Mouse (Mus musculus): ENCODE data around the gene D630003M21Rik.

DNA sequence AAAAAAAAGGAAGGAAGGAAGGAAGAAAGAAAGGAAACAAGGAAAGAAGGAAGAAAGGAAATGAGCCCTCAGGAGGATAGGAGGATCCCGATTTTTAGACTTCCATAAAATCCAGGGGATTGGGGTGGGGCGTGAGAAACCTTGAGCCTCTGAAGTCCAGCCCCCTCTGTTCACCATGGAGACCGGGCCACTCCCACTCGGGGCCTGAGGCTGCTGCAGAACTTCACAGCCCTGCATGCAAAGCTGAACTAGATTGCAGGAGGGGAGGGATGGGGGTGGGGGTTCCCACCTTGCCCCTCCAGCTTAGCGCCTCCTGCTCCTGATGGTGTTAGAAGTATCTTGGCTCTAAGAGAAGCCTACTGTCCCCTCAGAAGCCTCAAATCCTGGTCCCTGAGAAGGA is 27.9 kb upstream of the D630003M21Rik start:
- TF ChIP-seq POLR2A (IDR thresholded peaks at IDR 0.05; ENCODE audit: insufficient read length, low read depth) (no peak), MYOD1 (IDR thresholded peaks at IDR 0.05; ENCODE audit: control insufficient read depth in 1 of 3, insufficient read length in 2 of 3, low read depth in 2 of 3) (no peak), E2F4 (IDR thresholded peaks at IDR 0.05; ENCODE audit: insufficient read depth) (no peak), CEBPB (IDR thresholded peaks at IDR 0.05; ENCODE audit: insufficient read depth, poor library complexity, severe bottlenecking) (no peak)

Measured in myocyte (in vitro differentiated cells).